Mouse (Mus musculus): ENCODE measurements at regions not wholly inside any gene's neighbourhood (a gene's known extent, or its start where the extent isn't known, plus 50 kb on each side); places are given as distances from the start of the nearest gene placed in this dataset.

DNA sequence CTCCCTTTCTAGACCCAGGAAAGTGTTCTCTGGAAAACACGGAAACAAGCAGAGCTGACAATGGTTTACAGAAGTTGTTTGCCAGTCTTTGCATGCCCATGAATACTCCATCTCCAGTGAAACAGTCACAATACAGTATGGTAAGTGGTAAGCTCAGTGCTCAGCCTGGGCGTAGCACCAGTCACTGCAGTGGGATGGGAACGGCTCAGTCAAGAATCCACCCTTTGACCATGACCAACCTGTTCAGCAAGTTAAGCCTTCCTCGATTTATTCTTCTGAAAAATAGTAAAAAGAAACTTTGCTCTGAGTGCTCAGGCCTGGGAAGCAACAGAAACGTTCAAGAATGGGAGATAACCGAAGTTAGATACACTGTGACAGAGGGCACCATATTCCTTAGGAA lies 563.7 kb upstream of the Kdm8 start:
- no peak for TF ChIP-seq POLR2A (IDR thresholded peaks at IDR 0.05; ENCODE audit: low read depth, low read length)
- no peak for TF ChIP-seq CTCF (IDR thresholded peaks at IDR 0.05; ENCODE audit: borderline replicate concordance, insufficient read depth, low read length)
- no peak overlapping the region for H3K27ac ChIP-seq (ENCODE audit: insufficient read depth, low read length)
- no peak overlapping the region for H3K4me3 ChIP-seq (ENCODE audit: insufficient read depth, low read length)
- no peaks in the 10 kb centered on the region for H3K4me1 ChIP-seq (ENCODE audit: control insufficient read depth, insufficient read depth, low read length)

- no peak overlapping the region for H3K4me3 ChIP-seq (ENCODE audit: insufficient read depth, low read length)
- TF ChIP-seq CTCF (IDR thresholded peaks at IDR 0.05; ENCODE audit: borderline replicate concordance, insufficient read depth, low read length) (no peak), POLR2A (IDR thresholded peaks at IDR 0.05; ENCODE audit: low read depth, low read length) (no peak)
- H3K4me1 ChIP-seq (ENCODE audit: control insufficient read depth, insufficient read depth, low read length): no peaks in the 10 kb centered on the region
- H3K27ac ChIP-seq (ENCODE audit: insufficient read depth, low read length): no peak overlapping the region
These were observed 537.2 kb upstream of the Kdm8 start for GRCm38 (mm10) chr7:124907233-124907632.

DNA sequence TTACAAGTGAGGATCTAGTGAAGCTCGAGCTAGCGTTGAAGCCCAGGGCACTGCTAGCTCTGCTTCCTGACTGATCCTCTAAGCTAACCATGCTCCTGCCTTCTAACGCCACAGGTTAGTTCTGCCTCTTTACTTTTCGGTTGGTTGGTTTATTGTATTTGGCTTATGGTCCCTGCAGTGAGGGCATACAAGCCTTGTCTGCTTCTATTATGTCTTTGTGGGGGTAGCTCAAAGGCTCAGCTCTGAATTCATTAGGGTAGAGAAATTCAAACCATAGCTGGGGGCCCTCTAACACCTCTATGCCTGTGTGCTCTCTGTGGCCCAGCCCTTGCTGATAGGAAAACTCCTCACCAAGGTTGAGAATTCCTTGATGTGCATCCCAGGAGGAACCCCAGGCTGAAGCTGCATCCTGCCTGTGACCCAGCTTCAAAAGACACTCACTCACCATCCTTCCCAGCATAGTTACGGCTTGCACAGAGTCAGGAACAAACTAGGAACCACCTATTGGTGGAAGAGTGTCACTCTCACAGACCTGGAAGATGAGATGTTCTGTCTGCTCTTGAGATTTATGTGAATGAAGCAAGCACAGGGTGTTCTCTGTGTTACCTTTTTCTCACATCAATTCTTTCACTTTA lies 536.7 kb upstream of the Kdm8 start:
- no peak for TF ChIP-seq CTCF (IDR thresholded peaks at IDR 0.05; ENCODE audit: borderline replicate concordance, insufficient read depth, low read length)
- no peak overlapping the region for H3K4me3 ChIP-seq (ENCODE audit: insufficient read depth, low read length)
- no peak overlapping the region for H3K27ac ChIP-seq (ENCODE audit: insufficient read depth, low read length)
- H3K4me1 ChIP-seq (ENCODE audit: control insufficient read depth, insufficient read depth, low read length): no peaks in the 10 kb centered on the region

GRCm38 (mm10) chr7:124914061-124914460 lies 530.4 kb upstream of the Kdm8 start:
- no peak for TF ChIP-seq CTCF (IDR thresholded peaks at IDR 0.05; ENCODE audit: borderline replicate concordance, insufficient read depth, low read length)
- TF ChIP-seq POLR2A (IDR thresholded peaks at IDR 0.05; ENCODE audit: low read depth, low read length): no peak
- Histone ChIP-seq H3K4me3 (ENCODE audit: insufficient read depth, low read length) (no peak overlapping the region), H3K27ac (ENCODE audit: insufficient read depth, low read length) (no peak overlapping the region), H3K4me1 (ENCODE audit: control insufficient read depth, insufficient read depth, low read length) (no peaks in the 10 kb centered on the region)

- Histone ChIP-seq H3K4me1 (ENCODE audit: control insufficient read depth, insufficient read depth, low read length) (no peaks in the 10 kb centered on the region), H3K4me3 (ENCODE audit: insufficient read depth, low read length) (no peak overlapping the region), H3K27ac (ENCODE audit: insufficient read depth, low read length) (no peak overlapping the region)
- no peak for TF ChIP-seq CTCF (IDR thresholded peaks at IDR 0.05; ENCODE audit: borderline replicate concordance, insufficient read depth, low read length)
- no peak for TF ChIP-seq POLR2A (IDR thresholded peaks at IDR 0.05; ENCODE audit: low read depth, low read length)
These were observed 530.0 kb upstream of the Kdm8 start for GRCm38 (mm10) chr7:124914479-124914878.

DNA sequence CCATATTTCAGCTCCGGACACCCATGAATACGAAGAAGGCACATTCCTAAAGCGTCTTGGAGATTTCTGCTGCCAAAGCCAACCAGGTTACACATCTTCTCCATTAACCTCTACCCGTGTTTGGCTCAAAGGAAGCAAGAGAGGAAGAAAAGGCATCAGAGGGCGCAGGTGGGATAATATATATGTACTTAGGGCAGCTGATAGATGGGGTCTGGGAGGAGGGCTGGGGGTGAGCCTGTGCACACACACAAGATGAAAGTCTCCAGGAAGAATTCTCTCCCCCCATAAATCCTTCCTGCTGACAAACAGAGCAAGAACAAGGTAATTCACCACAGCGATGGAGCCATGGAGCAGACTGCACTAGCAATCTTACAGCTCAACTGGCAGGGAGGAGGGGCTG lies 529.5 kb upstream of the Kdm8 start:
- Histone ChIP-seq H3K4me3 (ENCODE audit: insufficient read depth, low read length) (no peak overlapping the region), H3K4me1 (ENCODE audit: control insufficient read depth, insufficient read depth, low read length) (no peaks in the 10 kb centered on the region), H3K27ac (ENCODE audit: insufficient read depth, low read length) (no peak overlapping the region)
- no peak for TF ChIP-seq POLR2A (IDR thresholded peaks at IDR 0.05; ENCODE audit: low read depth, low read length)
- TF ChIP-seq CTCF (IDR thresholded peaks at IDR 0.05; ENCODE audit: borderline replicate concordance, insufficient read depth, low read length): no peak

GRCm38 (mm10) chr7:124915637-124916036 lies 528.8 kb upstream of the Kdm8 start:
- no peak overlapping the region for H3K4me3 ChIP-seq (ENCODE audit: insufficient read depth, low read length)
- no peak for TF ChIP-seq POLR2A (IDR thresholded peaks at IDR 0.05; ENCODE audit: low read depth, low read length)
- TF ChIP-seq CTCF (IDR thresholded peaks at IDR 0.05; ENCODE audit: borderline replicate concordance, insufficient read depth, low read length): no peak
- no peak overlapping the region for H3K27ac ChIP-seq (ENCODE audit: insufficient read depth, low read length)
- no peaks in the 10 kb centered on the region for H3K4me1 ChIP-seq (ENCODE audit: control insufficient read depth, insufficient read depth, low read length)

GRCm38 (mm10) chr7:124917606-124918120 lies 526.8 kb upstream of the Kdm8 start:
- TF ChIP-seq CTCF (IDR thresholded peaks at IDR 0.05; ENCODE audit: borderline replicate concordance, insufficient read depth, low read length) (no peak), POLR2A (IDR thresholded peaks at IDR 0.05; ENCODE audit: low read depth, low read length) (no peak)
- Histone ChIP-seq H3K4me3 (ENCODE audit: insufficient read depth, low read length) (no peak overlapping the region), H3K27ac (ENCODE audit: insufficient read depth, low read length) (no peak overlapping the region), H3K4me1 (ENCODE audit: control insufficient read depth, insufficient read depth, low read length) (no peaks in the 10 kb centered on the region)

- no peaks in the 10 kb centered on the region for H3K4me1 ChIP-seq (ENCODE audit: control insufficient read depth, insufficient read depth, low read length)
- no peak overlapping the region for H3K4me3 ChIP-seq (ENCODE audit: insufficient read depth, low read length)
- H3K27ac ChIP-seq (ENCODE audit: insufficient read depth, low read length): no peak overlapping the region
- TF ChIP-seq CTCF (IDR thresholded peaks at IDR 0.05; ENCODE audit: borderline replicate concordance, insufficient read depth, low read length) (no peak), POLR2A (IDR thresholded peaks at IDR 0.05; ENCODE audit: low read depth, low read length) (no peak)
These were observed 521.7 kb upstream of the Kdm8 start for GRCm38 (mm10) chr7:124922806-124923205.

GRCm38 (mm10) chr7:124933573-124933972 lies 510.9 kb upstream of the Kdm8 start:
- Histone ChIP-seq H3K4me3 (ENCODE audit: insufficient read depth, low read length) (no peak overlapping the region), H3K4me1 (ENCODE audit: control insufficient read depth, insufficient read depth, low read length) (no peaks in the 10 kb centered on the region), H3K27ac (ENCODE audit: insufficient read depth, low read length) (no peak overlapping the region)
- no peak for TF ChIP-seq CTCF (IDR thresholded peaks at IDR 0.05; ENCODE audit: borderline replicate concordance, insufficient read depth, low read length)
- TF ChIP-seq POLR2A (IDR thresholded peaks at IDR 0.05; ENCODE audit: low read depth, low read length): no peak
